Mouse (Mus musculus) CH12.LX (cell line): Measurements from ENCODE around the gene Vasp.

Source experiments
- CTCF ChIP-seq, 2 experiments: IDR thresholded peaks in 1 of 2; conservative IDR thresholded peaks in 1 of 2; 2 replicates each; pipeline ENCODE4 v1.5.1; 2011 to 2012; ENCODE audit warnings: low read depth in 2 of 2, low read length in 2 of 2, improper control_type of control experiment in 1 of 2, inconsistent platforms in 1 of 2, mild to moderate bottlenecking in 1 of 2, moderate library complexity in 1 of 2
- EP300 ChIP-seq: IDR thresholded peaks from 2 replicates; pipeline ENCODE4 v1.6.1; 2011; ENCODE audit warnings: low read length, improper control_type of control experiment
- JUND ChIP-seq: conservative IDR thresholded peaks from 2 replicates; pipeline ENCODE4 v1.6.1; 2011; ENCODE audit warnings: low read depth, low read length, improper control_type of control experiment
- MAFK ChIP-seq: IDR thresholded peaks from 2 replicates; pipeline ENCODE4 v1.6.1; 2011; ENCODE audit warnings: low read length, improper control_type of control experiment; ENCODE audit not compliant: insufficient replicate concordance
- MAX ChIP-seq: IDR thresholded peaks from 2 replicates; pipeline ENCODE4 v1.6.1; 2011; ENCODE audit warnings: low read length, improper control_type of control experiment
- MYC ChIP-seq: IDR thresholded peaks from 2 replicates; pipeline ENCODE4 v1.6.1; 2011; ENCODE audit warnings: low read depth, mild to moderate bottlenecking, improper control_type of control experiment, low read length
- NRF1 ChIP-seq: IDR thresholded peaks from 2 replicates; pipeline ENCODE4 v1.6.1; 2014; ENCODE audit warnings: low read depth, mild to moderate bottlenecking, inconsistent platforms, low read length, improper control_type of control experiment, moderate library complexity
- POLR2A ChIP-seq: IDR thresholded peaks from 2 replicates; pipeline ENCODE4 v1.6.1; 2011; ENCODE audit warnings: low read depth, mild to moderate bottlenecking, improper control_type of control experiment, low read length
- POLR2AphosphoS2 ChIP-seq: IDR thresholded peaks from 2 replicates; pipeline ENCODE4 v1.6.1; 2011; ENCODE audit warnings: low read depth, low read length, improper control_type of control experiment
- TBP ChIP-seq: conservative IDR thresholded peaks from 2 replicates; pipeline ENCODE4 v1.6.1; 2011; ENCODE audit warnings: low read depth, low read length, improper control_type of control experiment
- ZNF384 ChIP-seq: IDR thresholded peaks from 2 replicates; pipeline ENCODE4 v1.6.1; 2012; ENCODE audit warnings: low read depth, low read length, improper control_type of control experiment, inconsistent platforms

DNA sequence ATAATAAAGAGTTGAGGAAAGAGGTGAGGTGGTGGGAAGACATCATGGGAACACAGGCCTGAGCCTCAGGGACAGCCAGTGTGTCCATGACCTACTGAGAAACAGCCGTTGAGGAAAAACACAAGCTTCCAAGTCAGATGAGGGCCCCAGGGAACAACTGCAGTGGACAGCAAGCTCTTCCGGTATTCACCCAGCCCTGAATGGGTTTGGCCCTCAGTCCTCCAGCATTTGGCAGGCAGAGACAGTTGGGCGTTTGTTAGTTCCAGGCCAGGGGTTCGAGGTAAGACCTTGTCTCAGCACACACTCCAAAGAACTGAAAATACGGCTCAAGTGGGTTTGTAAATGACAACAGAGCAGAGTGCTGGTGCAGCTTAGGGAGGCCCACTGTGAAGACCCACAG lies 18.2 kb downstream of the Vasp start:
- TF ChIP-seq POLR2A (no peak), EP300 (no peak), ZNF384 (no peak), MAFK (no peak), TBP (no peak), CTCF (conservative IDR thresholded peaks at IDR 0.05 in 1 of 2, IDR thresholded peaks at IDR 0.05 in 1 of 2; ENCODE audit: low read depth in 2 of 2, low read length in 2 of 2) (no peak), MYC (no peak), NRF1 (no peak), POLR2AphosphoS2 (no peak), MAX (no peak), JUND (no peak)
